Mouse (Mus musculus): ENCODE data around the gene Defa33. TPM values are rescaled to one million over a fixed set of nuclear protein-coding genes. Genes with fewer than 3 reads are reported as not detected.

The Defa33 gene
- not detected in 2 replicates for polyA plus RNA-seq (2012; rRNA removed)

GRCm38 (mm10) chr8:21391511-21391910 lies at the start of gene Defa33:
Gene Defa33 (plus strand): TSS chr8:21391811.

GRCm38 (mm10) chr8:21378215-21378614 lies 13.4 kb upstream of the Defa33 start, which contains the start of gene Defa2:
Gene Defa2 (plus strand): TSS chr8:21378515.

GRCm38 (mm10) chr8:21427111-21427510 lies 35.5 kb downstream of the Defa33 start, which contains the start of gene Defa36:
Gene Defa36 (plus strand): TSS chr8:21427411.

Other genes starting within 250 kb of the Defa33 start
- not detected in 2 replicates for gene Defa22, start 229.5 kb upstream of the Defa33 start, polyA plus RNA-seq (2012; rRNA removed)
- not detected in 2 replicates for gene Defa31, start 200.2 kb upstream of the Defa33 start, polyA plus RNA-seq (2012; rRNA removed)
- gene Gm15293, start 190.2 kb upstream of the Defa33 start, polyA plus RNA-seq (2012; rRNA removed), result not detected in 2 replicates
- not detected in 2 replicates for gene Gm15292, start 142.1 kb upstream of the Defa33 start, polyA plus RNA-seq (2012; rRNA removed)
- not detected in 2 replicates for gene Defa27, start 76.3 kb upstream of the Defa33 start, polyA plus RNA-seq (2012; rRNA removed)
- not detected in 2 replicates for gene Defa29, start 64.8 kb upstream of the Defa33 start, polyA plus RNA-seq (2012; rRNA removed)
- not detected in 2 replicates for gene Defa2, start 13.3 kb upstream of the Defa33 start, polyA plus RNA-seq (2012; rRNA removed)
- not detected in 2 replicates for gene Defa36, start 35.6 kb downstream of the Defa33 start, polyA plus RNA-seq (2012; rRNA removed)
- not detected in 2 replicates for gene Gm7849, start 64.7 kb downstream of the Defa33 start, polyA plus RNA-seq (2012; rRNA removed)
- gene Defa20, start 117.4 kb downstream of the Defa33 start, polyA plus RNA-seq (2012; rRNA removed), result not detected in 2 replicates
- gene Defa32, start 137.2 kb downstream of the Defa33 start, polyA plus RNA-seq (2012; rRNA removed), result not detected in 2 replicates
- gene Defa37, start 173.6 kb downstream of the Defa33 start, polyA plus RNA-seq (2012; rRNA removed), result not detected in 2 replicates
- gene Defa28, start 191.2 kb downstream of the Defa33 start, polyA plus RNA-seq (2012; rRNA removed), result not detected in 2 replicates
- not detected in 2 replicates for gene Gm7861, start 202.7 kb downstream of the Defa33 start, polyA plus RNA-seq (2012; rRNA removed)
- gene Defa26, start 226.4 kb downstream of the Defa33 start, polyA plus RNA-seq (2012; rRNA removed), result not detected in 2 replicates